Mouse (Mus musculus) olfactory bulb, adult 2 months (tissue): ENCODE data around the gene Stk38.

Source experiments
- CTCF ChIP-seq: fragments of 200-500 bp; IDR thresholded peaks from 2 replicates; pipeline ENCODE4 v1.5.1; 2012; ENCODE audit warnings: low read depth, mild to moderate bottlenecking, low read length, moderate library complexity; ENCODE audit not compliant: insufficient read depth
- POLR2A ChIP-seq: fragments of 200-500 bp; IDR thresholded peaks from 2 replicates; pipeline ENCODE4 v1.6.1; 2012; ENCODE audit warnings: mild to moderate bottlenecking, low read depth, low read length, moderate library complexity; ENCODE audit not compliant: insufficient read depth

DNA sequence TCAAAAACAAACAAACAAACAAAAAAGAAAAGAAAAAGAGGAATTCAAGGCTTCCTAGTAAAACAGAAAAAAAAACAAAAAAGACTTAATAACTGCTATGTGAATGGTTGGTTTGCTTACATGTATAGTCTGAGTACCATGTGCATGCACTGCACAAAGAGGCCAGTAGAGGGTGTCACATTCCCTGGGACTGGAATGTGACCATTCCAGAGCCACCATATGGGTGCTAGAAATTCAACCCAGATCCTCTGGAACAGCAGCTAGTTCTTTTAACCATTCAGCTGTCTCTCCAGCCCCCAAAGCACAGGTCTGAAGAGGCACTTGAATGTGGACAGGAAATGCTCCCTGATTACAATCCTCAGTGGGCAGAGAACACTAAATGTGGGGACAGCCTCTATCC is 21.0 kb downstream of the Stk38 start:
- no peak for TF ChIP-seq CTCF
- no peak for TF ChIP-seq POLR2A
